Mouse (Mus musculus): ENCODE measurements around the gene Zfyve16. TPM values are rescaled to one million over a fixed set of nuclear protein-coding genes. Genes with fewer than 3 reads are reported as not detected.

Zfyve16 gene
- total RNA-seq (2015; ENCODE audit: low replicate concordance) (1.4 and 3.4 TPM in 2 replicates), total RNA-seq (2017; ENCODE audit: low replicate concordance) (1.7 and 3.9 TPM in 2 replicates)

- ATAC-seq (replicated peaks; ENCODE audit: low FRiP score, poor library complexity, severe bottlenecking): peak; percentile 95
Measured at GRCm38 (mm10) chr13:92530721-92531211, at the start of gene Zfyve16. Gene Zfyve16, minus strand, starts transcription at chr13:92530868.

GRCm38 (mm10) chr13:92578210-92578609 lies 47.5 kb upstream of the Zfyve16 start:
- ATAC-seq (replicated peaks; ENCODE audit: low FRiP score, poor library complexity, severe bottlenecking): no peak

GRCm38 (mm10) chr13:92576688-92577087 lies 46.0 kb upstream of the Zfyve16 start:
- ATAC-seq (replicated peaks; ENCODE audit: low FRiP score, poor library complexity, severe bottlenecking): no peak

- no peak for ATAC-seq (replicated peaks; ENCODE audit: low FRiP score, poor library complexity, severe bottlenecking)
Measured at GRCm38 (mm10) chr13:92576072-92576471, 45.4 kb upstream of the Zfyve16 start, which contains the start of gene Spz1. Gene Spz1, minus strand, starts transcription at chr13:92576172.

GRCm38 (mm10) chr13:92559429-92559828 lies 28.8 kb upstream of the Zfyve16 start:
- ATAC-seq (replicated peaks; ENCODE audit: low FRiP score, poor library complexity, severe bottlenecking): no peak

GRCm38 (mm10) chr13:92557229-92557628 lies 26.6 kb upstream of the Zfyve16 start:
- no peak for ATAC-seq (replicated peaks; ENCODE audit: low FRiP score, poor library complexity, severe bottlenecking)

- ATAC-seq (replicated peaks; ENCODE audit: low FRiP score, poor library complexity, severe bottlenecking): no peak
Measured at GRCm38 (mm10) chr13:92556458-92557126, 25.9 kb upstream of the Zfyve16 start.

- ATAC-seq (replicated peaks; ENCODE audit: low FRiP score, poor library complexity, severe bottlenecking): no peak
Measured at GRCm38 (mm10) chr13:92547093-92547492, 16.4 kb upstream of the Zfyve16 start.

- ATAC-seq (replicated peaks; ENCODE audit: low FRiP score, poor library complexity, severe bottlenecking): no peak
Measured at GRCm38 (mm10) chr13:92540997-92541396, 10.3 kb upstream of the Zfyve16 start.

- ATAC-seq (replicated peaks; ENCODE audit: low FRiP score, poor library complexity, severe bottlenecking): no peak
Measured at GRCm38 (mm10) chr13:92539126-92539525, 8.5 kb upstream of the Zfyve16 start.

- ATAC-seq (replicated peaks; ENCODE audit: low FRiP score, poor library complexity, severe bottlenecking): no peak
Measured at GRCm38 (mm10) chr13:92533801-92534200, 3.1 kb upstream of the Zfyve16 start.

GRCm38 (mm10) chr13:92532216-92532615 lies 1.5 kb upstream of the Zfyve16 start:
- ATAC-seq (replicated peaks; ENCODE audit: low FRiP score, poor library complexity, severe bottlenecking): no peak

- peak; percentile 7; the same call in 1 of the 2 replicates for ATAC-seq (replicated peaks; ENCODE audit: low FRiP score, poor library complexity, severe bottlenecking)
Measured at GRCm38 (mm10) chr13:92531237-92531636, 569 bp upstream of the Zfyve16 start.

GRCm38 (mm10) chr13:92529828-92530720 lies 594 bp downstream of the Zfyve16 start:
- no peak; the same call in 1 of the 2 replicates for ATAC-seq (replicated peaks; ENCODE audit: low FRiP score, poor library complexity, severe bottlenecking)

GRCm38 (mm10) chr13:92523178-92523813 lies 7.4 kb downstream of the Zfyve16 start:
- no peak for ATAC-seq (replicated peaks; ENCODE audit: low FRiP score, poor library complexity, severe bottlenecking)

- no peak for ATAC-seq (replicated peaks; ENCODE audit: low FRiP score, poor library complexity, severe bottlenecking)
Measured at GRCm38 (mm10) chr13:92504871-92505270, 25.8 kb downstream of the Zfyve16 start.

- no peak for ATAC-seq (replicated peaks; ENCODE audit: low FRiP score, poor library complexity, severe bottlenecking)
Measured at GRCm38 (mm10) chr13:92491923-92492322, 38.7 kb downstream of the Zfyve16 start.

- no peak for ATAC-seq (replicated peaks; ENCODE audit: low FRiP score, poor library complexity, severe bottlenecking)
Measured at GRCm38 (mm10) chr13:92490817-92491216, 39.9 kb downstream of the Zfyve16 start.

GRCm38 (mm10) chr13:92483852-92484463 lies 46.7 kb downstream of the Zfyve16 start, which contains the start of gene Fam151b:
Gene Fam151b, minus strand, starts transcription at chr13:92484015.
- peak; percentile 98 for ATAC-seq (replicated peaks; ENCODE audit: low FRiP score, poor library complexity, severe bottlenecking)

All from erythroid progenitor cell, adult 5-6 weeks (primary cell).